Mouse (Mus musculus) spleen, adult 10 weeks (tissue): ENCODE data around the gene Tstd2. TPM values are rescaled to one million over a fixed set of nuclear protein-coding genes. Genes with fewer than 3 reads are reported as not detected.

Experiments
- polyA plus RNA-seq: library from polyadenylated mRNA; stranded (reverse); fragments of 350-450 nt; fragmentation: Illumina TruSeq; extraction: RNeasy Lipid Tissue Mini Kit (QIAGEN cat#74804); gene quantifications from one replicate; pipeline ENCODE4 v1.2.3, GENCODE M21; 2015; ENCODE audit warnings: low replicate concordance; ENCODE audit not compliant: insufficient read depth

Gene Tstd2
- polyA plus RNA-seq, result 34.3 TPM

DNA sequence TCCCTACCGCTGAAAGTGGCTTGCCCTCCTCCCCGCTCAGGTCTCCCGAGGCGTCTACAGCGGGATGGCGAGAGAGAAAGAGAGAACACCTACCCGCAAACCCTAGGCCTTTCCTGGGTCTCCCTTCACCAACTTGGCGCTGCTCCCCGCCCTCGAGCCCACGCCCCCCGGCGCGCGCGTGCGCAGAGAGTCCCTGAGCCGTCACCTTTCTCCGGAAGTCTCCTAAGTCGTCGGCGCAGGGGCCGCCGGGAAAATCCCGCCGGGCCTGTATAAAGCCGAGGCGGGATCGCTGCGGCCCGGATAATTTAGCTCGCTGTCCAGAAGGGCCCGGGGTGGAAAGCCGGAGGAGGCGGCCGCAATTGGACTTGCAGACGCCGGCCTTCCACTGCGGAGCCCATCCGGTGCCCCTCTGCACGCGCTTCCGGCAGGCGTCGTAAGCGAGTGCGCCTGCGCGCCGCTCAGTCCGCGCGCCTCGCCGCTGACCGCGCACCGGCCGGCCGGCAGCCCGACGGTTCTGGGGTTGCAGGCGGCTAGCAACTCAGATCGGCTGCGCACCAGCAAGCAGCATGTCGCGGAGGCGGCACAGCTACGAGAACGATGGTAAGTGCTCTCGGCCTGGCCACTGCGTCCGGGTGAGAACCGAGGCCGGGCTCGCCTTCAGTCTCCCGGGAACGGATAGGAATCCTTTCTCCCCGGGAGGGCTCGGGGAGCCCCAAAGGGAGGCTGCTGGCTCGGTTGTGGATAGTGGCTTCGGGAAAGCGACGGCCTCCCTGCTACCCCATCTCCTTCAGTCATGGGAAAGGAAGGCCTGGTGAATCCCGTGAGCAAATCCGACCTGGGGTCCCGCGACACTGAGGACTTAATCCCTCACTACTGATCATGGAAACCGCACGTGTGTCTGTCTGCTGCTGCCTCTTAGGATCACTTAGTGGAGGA is at the start of gene Tstd2, which contains the start of gene Ncbp1:
Tstd2 (minus strand) TSS at position 408 of the 936 bp plus-strand sequence.
Ncbp1 (plus strand) TSS at position 327 of the 936 bp plus-strand sequence.

Other genes starting within 250 kb of the Tstd2 start
- gene Ccdc180, start 248.4 kb downstream of the Tstd2 start, polyA plus RNA-seq, result 0.41 TPM
- gene Tdrd7, start 173.4 kb downstream of the Tstd2 start, polyA plus RNA-seq, result 36.4 TPM
- gene Tmod1, start 99.8 kb downstream of the Tstd2 start, polyA plus RNA-seq, result 5.1 TPM
- gene Ncbp1, start 81 bp downstream of the Tstd2 start, polyA plus RNA-seq, result 61.0 TPM
- gene Xpa, start 57.6 kb upstream of the Tstd2 start, polyA plus RNA-seq, result 43.4 TPM
- not detected for gene Foxe1, start 204.9 kb upstream of the Tstd2 start, polyA plus RNA-seq